Mouse (Mus musculus) testis, adult 2 months (tissue): Measurements from ENCODE around the gene Kdm7a. TPM values are rescaled to one million over a fixed set of nuclear protein-coding genes. Genes with fewer than 3 reads are reported as not detected.

Experiments used
- H3K27ac ChIP-seq: fragments of 200-500 bp; 2 replicates; pipeline ENCODE4 v1.5.1; 2012; ENCODE audit warnings: low read depth, low read length; ENCODE audit not compliant: control insufficient read depth, insufficient read depth
- H3K27me3 ChIP-seq: fragments of 200-500 bp; 2 replicates; pipeline ENCODE4 v1.6.1; 2012; ENCODE audit warnings: mild to moderate bottlenecking, low read length, moderate library complexity; ENCODE audit not compliant: control insufficient read depth, insufficient read depth
- H3K36me3 ChIP-seq: fragments of 200-500 bp; 2 replicates; pipeline ENCODE4 v1.6.1; 2012; ENCODE audit warnings: mild to moderate bottlenecking, low read length; ENCODE audit not compliant: control insufficient read depth, insufficient read depth
- H3K4me1 ChIP-seq: fragments of 200-500 bp; 2 replicates; pipeline ENCODE4 v1.6.1; 2012; ENCODE audit warnings: low read length; ENCODE audit not compliant: control insufficient read depth, insufficient read depth
- H3K4me3 ChIP-seq: fragments of 200-500 bp; 2 replicates; pipeline ENCODE4 v1.5.1; 2012; ENCODE audit warnings: low read depth, mild to moderate bottlenecking, low read length, moderate library complexity, mixed read lengths; ENCODE audit not compliant: control insufficient read depth
- CTCF ChIP-seq: fragments of 200-500 bp; IDR thresholded peaks from 2 replicates; pipeline ENCODE4 v1.5.1; 2012; ENCODE audit warnings: low read depth, mild to moderate bottlenecking, inconsistent platforms, low read length, moderate library complexity; ENCODE audit not compliant: control insufficient read depth, insufficient read depth, insufficient replicate concordance
- POLR2A ChIP-seq: fragments of 200-500 bp; IDR thresholded peaks from 2 replicates; pipeline ENCODE4 v1.6.1; 2012; ENCODE audit warnings: low read depth, mild to moderate bottlenecking, inconsistent platforms, low read length, moderate library complexity; ENCODE audit not compliant: control insufficient read depth
- polyA plus RNA-seq: library from polyadenylated mRNA; depleted of rRNA; stranded (reverse); fragments of >200 nt; gene quantifications from 2 replicates; pipeline ENCODE4 v1.2.3, GENCODE M21; 2012; rRNA removed

Kdm7a gene
- polyA plus RNA-seq, 1 experiment, result 5.1 TPM

- H3K27ac ChIP-seq, result peak within 1 kb of the TSS; percentile 97
- no peak for TF ChIP-seq POLR2A
- TF ChIP-seq CTCF, result no peak
- H3K27me3 ChIP-seq, result no peaks in the 10 kb centered on the region
- no peaks in the 10 kb centered on the region; the same call in 1 of the 2 replicates for H3K36me3 ChIP-seq
- H3K4me3 ChIP-seq, result peak within 1 kb of the TSS; percentile 98
- H3K4me1 ChIP-seq, result peaks cover 8% of the 10 kb centered on the region
These were observed 88.8 kb downstream of the Kdm7a start, which contains the start of gene Parp12 for GRCm38 (mm10) chr6:39117584-39118455. TSS of gene Parp12 (minus strand) at chr6:39118349.

GRCm38 (mm10) chr6:39115438-39115837 lies 91.2 kb downstream of the Kdm7a start:
- H3K36me3 ChIP-seq, result no peaks in the 10 kb centered on the region; the same call in 1 of the 2 replicates
- H3K27me3 ChIP-seq, result no peaks in the 10 kb centered on the region
- TF ChIP-seq CTCF, result no peak
- no peak for TF ChIP-seq POLR2A
- H3K4me3 ChIP-seq, result no peak overlapping the region
- H3K27ac ChIP-seq, result no peak overlapping the region
- peaks cover 8% of the 10 kb centered on the region for H3K4me1 ChIP-seq

GRCm38 (mm10) chr6:39113141-39113540 lies 93.4 kb downstream of the Kdm7a start:
- Histone ChIP-seq H3K27me3 (no peaks in the 10 kb centered on the region), H3K27ac (no peak overlapping the region), H3K4me1 (peaks cover 8% of the 10 kb centered on the region), H3K4me3 (no peak overlapping the region), H3K36me3 (no peaks in the 10 kb centered on the region; the same call in 1 of the 2 replicates)
- TF ChIP-seq CTCF (no peak), POLR2A (no peak)

GRCm38 (mm10) chr6:39112701-39113100 lies 93.9 kb downstream of the Kdm7a start:
- Histone ChIP-seq H3K4me3 (no peak overlapping the region), H3K27me3 (no peaks in the 10 kb centered on the region), H3K27ac (no peak overlapping the region), H3K36me3 (no peaks in the 10 kb centered on the region; the same call in 1 of the 2 replicates), H3K4me1 (peaks cover 8% of the 10 kb centered on the region)
- no peak for TF ChIP-seq POLR2A
- TF ChIP-seq CTCF, result no peak

GRCm38 (mm10) chr6:39106812-39107211 lies 99.8 kb downstream of the Kdm7a start:
- no peak for TF ChIP-seq POLR2A
- TF ChIP-seq CTCF, result no peak

GRCm38 (mm10) chr6:39104631-39105030 lies 102.0 kb downstream of the Kdm7a start:
- H3K36me3 ChIP-seq, result no peaks in the 10 kb centered on the region
- H3K27ac ChIP-seq, result no peak overlapping the region
- no peaks in the 10 kb centered on the region for H3K27me3 ChIP-seq
- H3K4me1 ChIP-seq, result no peaks in the 10 kb centered on the region
- TF ChIP-seq POLR2A, result no peak
- TF ChIP-seq CTCF, result no peak
- no peak overlapping the region for H3K4me3 ChIP-seq

More at GRCm38 (mm10) chr6:39106812-39107211, 99.8 kb downstream of the Kdm7a start:
- Histone ChIP-seq H3K4me1 (no peaks in the 10 kb centered on the region), H3K27me3 (no peaks in the 10 kb centered on the region), H3K36me3 (no peaks in the 10 kb centered on the region), H3K4me3 (no peak overlapping the region), H3K27ac (no peak overlapping the region)

Other genes with a start within 250 kb of the Kdm7a start
- 21.0 and 23.1 TPM in 2 replicates for gene Parp12, start 88.4 kb downstream of the Kdm7a start, polyA plus RNA-seq
- 6.4 and 7.0 TPM in 2 replicates for gene Slc37a3, start 170.9 kb upstream of the Kdm7a start, polyA plus RNA-seq
- 0.26 and 0.77 TPM in 2 replicates for gene Rab19, start 174.4 kb upstream of the Kdm7a start, polyA plus RNA-seq
- gene Mkrn1, start 213.7 kb upstream of the Kdm7a start, polyA plus RNA-seq, result 366 and 374 TPM in 2 replicates